Mouse (Mus musculus): ENCODE measurements around the gene Med15. TPM values are rescaled to one million over a fixed set of nuclear protein-coding genes. Genes with fewer than 3 reads are reported as not detected.
"Not testable (repeated sequence)": the region's sequence is repeated elsewhere in the genome, so short reads cannot be mapped to it uniquely, and the experiment has no call there.

The Med15 gene
- polyA plus RNA-seq, 1 experiment: 57.1 TPM

- 87% methylated on average over 6 of the region's 6 CpGs for WGBS
- DNase-seq (ENCODE audit: low read depth, low spot score): not testable (repeated sequence)
These were observed 2.2 kb upstream of the Med15 start for GRCm38 (mm10) chr16:17734872-17735271.

DNA sequence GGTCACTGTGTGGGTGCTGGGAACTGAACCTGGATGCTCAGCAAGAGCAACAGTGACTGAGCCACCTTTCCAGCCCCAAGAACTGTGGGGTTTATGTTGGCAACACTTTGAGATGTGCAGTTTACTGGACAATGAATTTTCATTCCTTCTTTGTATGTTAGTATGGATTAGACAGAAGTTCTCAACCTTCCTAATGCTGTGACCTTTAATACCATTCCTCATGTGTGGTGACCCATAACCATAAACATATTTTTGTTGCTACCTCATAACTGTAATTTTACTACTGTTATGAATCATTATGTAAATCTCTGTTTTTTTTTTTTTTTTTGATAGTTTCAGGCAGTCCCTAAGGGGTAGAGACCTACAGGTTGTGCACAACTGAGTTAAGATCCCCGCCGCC is 955 bp upstream of the Med15 start:
- DNase-seq (ENCODE audit: low read depth, low spot score): no peak
- 53% methylated on average over 2 of the region's 2 CpGs for WGBS

DNA sequence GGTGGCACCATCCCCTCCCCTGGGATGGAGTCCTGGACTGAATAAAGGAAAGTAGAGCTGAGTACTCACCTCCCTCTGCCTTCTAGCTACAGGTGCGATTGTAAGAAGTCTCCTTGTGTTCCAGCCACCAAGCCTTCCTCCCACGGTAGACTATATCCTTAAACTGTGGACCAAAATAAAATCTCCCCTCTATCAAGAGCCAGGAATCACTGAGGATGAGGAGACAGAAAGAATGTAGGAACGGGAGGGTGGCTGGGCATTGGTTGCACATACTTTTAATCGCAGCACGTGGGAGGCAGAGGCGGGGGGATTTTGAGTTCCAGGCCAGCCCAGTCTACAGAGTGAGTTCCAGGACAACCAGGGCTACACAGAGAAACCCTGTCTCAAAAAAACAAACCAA is 260 bp downstream of the Med15 start:
- 72% methylated on average over 6 of the region's 6 CpGs for WGBS
- no peak for DNase-seq (ENCODE audit: low read depth, low spot score)

DNA sequence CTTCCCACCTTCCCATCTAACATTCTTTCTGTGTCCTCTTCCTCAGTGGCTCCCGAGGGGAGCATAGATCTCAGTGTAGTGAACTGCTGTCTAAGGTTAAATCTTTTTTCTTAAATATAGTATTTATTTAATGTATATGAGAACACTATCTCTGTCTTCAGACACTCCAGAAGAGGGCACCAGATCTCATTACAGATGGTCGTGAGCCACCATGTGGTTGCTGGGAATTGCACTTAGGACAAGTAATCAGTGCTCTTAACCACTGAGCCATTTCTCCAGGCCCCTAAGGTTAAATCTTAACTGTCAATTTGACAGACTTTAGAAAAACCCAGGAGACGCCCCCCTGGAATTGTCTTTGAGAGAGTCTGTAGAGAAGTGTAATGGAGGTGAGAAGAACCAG is 670 bp downstream of the Med15 start:
- WGBS: 37% methylated on average over 3 of the region's 3 CpGs
- no peak for DNase-seq (ENCODE audit: low read depth, low spot score)

- DNase-seq (ENCODE audit: low read depth, low spot score): no peak
These were observed 2.7 kb downstream of the Med15 start for GRCm38 (mm10) chr16:17729974-17730373.

GRCm38 (mm10) chr16:17727179-17727861 is 5.4 kb downstream of the Med15 start:
- WGBS: 13% methylated on average over 5 of the region's 5 CpGs
- DNase-seq (ENCODE audit: low read depth, low spot score): peak; percentile 39

DNA sequence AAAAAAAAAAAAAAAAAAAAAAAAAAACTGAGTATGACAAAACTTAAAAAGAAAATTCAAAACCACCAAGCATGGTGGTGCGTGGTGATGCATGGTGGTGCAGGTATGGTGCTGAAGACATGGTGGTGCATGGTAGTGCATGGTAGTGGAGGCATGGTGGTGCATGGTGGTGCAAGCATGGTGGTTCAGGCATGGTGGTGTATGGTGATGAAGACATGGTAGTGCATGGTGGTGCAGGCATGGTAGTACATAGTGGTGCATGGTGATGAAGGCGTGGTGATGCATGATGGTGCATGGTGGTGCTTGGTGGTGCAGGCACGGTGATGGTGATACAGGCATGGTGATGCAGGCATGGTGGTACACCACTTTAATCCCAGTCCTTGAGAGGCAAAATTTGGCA is 8.2 kb downstream of the Med15 start:
- 97% methylated on average over 3 of the region's 3 CpGs for WGBS
- no peak for DNase-seq (ENCODE audit: low read depth, low spot score)

DNA sequence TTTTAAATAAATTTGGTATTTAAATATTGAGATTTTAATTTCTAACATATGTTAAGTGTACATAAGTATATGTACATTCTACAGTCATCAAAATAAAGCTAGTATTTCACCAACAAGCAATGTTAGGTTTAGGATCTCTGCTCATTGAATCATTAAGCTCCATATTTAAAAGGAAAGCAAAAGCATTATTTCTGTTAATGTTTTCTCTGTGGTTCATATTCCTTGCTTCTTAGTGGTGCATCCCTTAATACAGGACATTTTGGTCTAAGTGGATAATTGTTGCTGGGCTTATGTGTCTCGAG is 9.4 kb downstream of the Med15 start:
- 62% methylated on average over 1 of the region's 1 CpGs for WGBS
- no peak for DNase-seq (ENCODE audit: low read depth, low spot score)

- 1% methylated on average over 44 of the region's 44 CpGs for WGBS
- peak; percentile 58 for DNase-seq (ENCODE audit: low read depth, low spot score)
These were observed 10.0 kb downstream of the Med15 start for GRCm38 (mm10) chr16:17722461-17723324.

DNA sequence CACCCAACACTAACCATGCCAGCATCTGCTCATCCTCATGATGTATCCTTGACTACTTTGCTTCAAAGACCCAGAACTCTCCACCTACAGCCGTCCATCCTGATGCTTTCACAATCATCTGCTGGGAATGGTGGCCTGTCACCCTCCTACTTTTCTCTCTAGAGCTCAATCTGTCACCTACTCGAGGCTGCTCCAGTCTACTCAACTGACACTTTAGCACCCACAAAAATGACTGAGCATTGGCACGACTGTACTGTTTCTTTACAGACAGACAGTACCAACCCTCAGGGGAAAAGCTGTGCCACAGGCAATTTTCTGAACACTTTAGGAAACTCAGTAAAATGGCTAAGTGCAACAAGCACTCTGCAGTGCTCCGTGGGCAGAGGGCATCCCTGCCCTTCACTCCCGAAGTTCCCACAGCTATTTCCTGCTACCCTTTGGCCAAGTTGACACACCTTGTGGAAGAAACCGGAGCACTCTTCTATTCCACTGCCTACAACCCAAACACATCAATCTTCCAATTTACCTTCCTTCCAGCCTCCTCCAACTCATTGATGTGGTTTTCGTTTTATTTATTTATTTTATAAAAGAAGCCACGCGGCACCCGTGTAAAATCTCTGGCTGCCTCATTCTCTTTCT is 10.8 kb downstream of the Med15 start:
- WGBS: under 1% methylated on average over 10 of the region's 10 CpGs
- DNase-seq (ENCODE audit: low read depth, low spot score): peak; percentile 50

DNA sequence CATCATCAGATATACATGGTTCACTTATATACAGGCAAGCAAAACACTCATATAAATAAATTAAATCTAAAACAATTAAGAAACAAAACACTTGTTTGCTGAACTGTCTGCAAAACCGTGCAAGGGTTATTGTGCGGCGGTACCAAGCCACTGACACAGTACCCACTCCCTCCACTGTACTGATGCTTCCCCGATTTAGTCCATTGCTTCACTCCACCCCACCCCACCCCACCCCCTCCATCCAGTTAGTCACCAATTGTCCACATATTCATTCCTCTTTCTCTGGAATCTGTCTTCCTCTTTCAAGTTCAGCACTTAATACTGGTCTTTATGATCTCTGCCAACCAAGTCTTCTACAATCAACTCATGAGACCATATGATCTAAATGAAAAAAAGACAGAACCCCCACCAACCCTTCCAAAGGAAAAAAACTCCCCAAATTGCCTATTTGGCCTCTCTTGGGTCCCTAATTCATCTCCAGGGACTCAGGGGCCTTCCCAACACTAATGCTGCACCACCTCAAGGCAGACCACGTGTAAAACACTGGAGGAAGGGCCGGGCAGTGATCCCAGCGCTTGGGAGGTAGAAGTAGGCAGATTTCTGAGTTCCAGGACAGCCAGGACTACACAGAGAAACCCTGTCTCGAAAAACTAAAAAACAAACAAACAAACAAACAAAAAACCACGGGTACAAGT is 11.4 kb downstream of the Med15 start:
- DNase-seq (ENCODE audit: low read depth, low spot score): no peak
- WGBS: 32% methylated on average over 9 of the region's 9 CpGs

- no peak for DNase-seq (ENCODE audit: low read depth, low spot score)
- 90% methylated on average over 1 of the region's 1 CpGs for WGBS
These were observed 14.9 kb downstream of the Med15 start for GRCm38 (mm10) chr16:17717791-17718190.

DNA sequence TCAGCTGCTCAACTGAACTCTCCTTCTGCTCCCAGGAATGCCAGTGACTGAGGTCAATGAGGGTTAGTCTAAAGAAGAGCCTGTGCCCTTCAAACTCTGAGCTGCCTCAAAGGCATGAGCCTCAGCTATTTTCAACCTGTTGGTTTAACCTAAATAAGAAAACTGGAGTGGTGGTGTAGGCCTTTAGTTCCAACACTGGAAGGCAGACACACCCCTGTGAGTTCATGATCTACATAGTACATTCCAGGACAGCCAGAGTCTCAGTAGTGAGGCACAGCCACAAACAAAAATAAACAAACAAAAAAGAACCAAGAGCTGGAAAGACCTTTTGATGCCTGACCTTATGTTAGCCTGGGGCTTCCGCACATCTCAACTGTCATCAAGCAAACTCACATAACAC is 25.1 kb downstream of the Med15 start:
- WGBS: 86% methylated on average over 1 of the region's 1 CpGs
- DNase-seq (ENCODE audit: low read depth, low spot score): no peak

GRCm38 (mm10) chr16:17701043-17701405 is 31.7 kb downstream of the Med15 start:
- WGBS: 58% methylated on average over 2 of the region's 2 CpGs
- DNase-seq (ENCODE audit: low read depth, low spot score): no peak

DNA sequence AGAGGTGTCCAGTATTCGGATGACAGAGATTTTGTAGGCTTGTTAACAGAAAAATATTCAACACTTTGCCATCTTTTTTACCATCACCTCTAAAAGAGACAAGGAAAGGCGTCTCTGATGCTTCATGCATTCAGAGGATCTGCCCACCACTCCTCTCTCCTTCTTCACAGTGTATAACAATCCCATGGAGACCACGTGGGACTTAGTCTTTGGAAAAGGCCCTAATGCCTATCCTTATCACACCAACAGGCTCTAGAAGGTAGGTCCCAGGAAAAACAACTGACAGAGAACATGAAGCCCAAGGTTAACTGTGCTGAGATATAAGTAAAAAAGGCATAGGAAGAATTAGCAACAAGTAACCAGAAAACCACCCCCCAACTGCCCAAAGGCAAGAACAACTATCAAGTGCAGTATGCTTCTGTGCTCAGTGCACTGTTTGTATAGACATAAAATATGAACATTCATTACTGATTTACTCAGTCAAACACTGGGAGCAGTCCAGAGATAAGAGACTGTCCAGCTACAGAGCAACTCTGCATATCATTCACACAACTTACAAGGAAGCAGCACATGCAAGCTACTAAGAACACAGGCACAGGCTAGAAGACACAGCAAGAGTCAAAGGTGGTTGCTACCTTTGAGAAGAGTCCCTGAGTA is 32.2 kb downstream of the Med15 start:
- DNase-seq (ENCODE audit: low read depth, low spot score): peak; percentile 28
- 55% methylated on average over 3 of the region's 3 CpGs for WGBS

DNA sequence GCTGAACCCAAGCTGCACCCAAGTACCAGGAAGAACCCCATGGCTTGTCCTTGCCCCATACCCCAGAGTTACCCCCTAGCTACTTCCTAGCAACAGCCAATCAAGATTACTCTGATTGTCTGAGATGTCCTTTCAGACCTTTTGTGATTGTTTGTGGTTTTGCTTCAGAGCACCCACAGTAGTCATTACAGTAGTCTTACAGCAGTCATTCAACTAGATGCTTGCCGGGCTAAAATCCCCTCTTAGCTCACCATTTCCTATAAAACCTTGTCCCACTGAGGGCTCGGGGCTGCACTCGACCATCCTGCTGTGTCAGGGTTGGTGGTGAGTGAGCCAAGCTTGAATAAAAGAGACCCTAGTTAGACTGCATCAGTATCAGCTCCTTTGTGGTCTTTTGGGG is 37.8 kb downstream of the Med15 start:
- no peak for DNase-seq (ENCODE audit: low read depth, low spot score)
- 85% methylated on average over 3 of the region's 3 CpGs for WGBS

DNA sequence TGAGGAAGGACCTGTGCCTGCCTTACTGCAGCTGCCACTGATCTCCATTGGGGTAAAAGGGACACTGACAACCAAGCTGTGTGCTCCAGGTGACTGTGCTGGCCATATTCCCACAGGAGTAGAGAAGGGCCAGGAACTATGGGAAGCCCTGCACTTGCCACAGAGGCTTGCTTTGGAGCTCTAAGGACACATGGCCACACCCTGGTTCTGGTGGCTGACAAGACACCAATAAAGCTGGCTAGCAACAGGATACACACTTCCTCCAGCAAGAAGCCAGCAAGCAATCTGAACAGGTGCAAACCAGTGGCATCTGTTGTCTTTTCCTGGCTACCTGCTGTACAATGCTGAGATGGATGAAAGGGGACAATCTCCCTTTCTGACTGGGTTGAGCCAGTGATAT is 62.8 kb downstream of the Med15 start:
- DNase-seq (ENCODE audit: low read depth, low spot score): peak; percentile 24

GRCm38 (mm10) chr16:17665568-17665967 is 67.1 kb downstream of the Med15 start:
- DNase-seq (ENCODE audit: low read depth, low spot score): no peak

- WGBS: 32% methylated on average over 5 of the region's 5 CpGs
- no peak for DNase-seq (ENCODE audit: low read depth, low spot score)
These were observed 76.3 kb downstream of the Med15 start for GRCm38 (mm10) chr16:17656212-17656871.
